Mouse (Mus musculus) embryonic fibroblast, embryonic 13.5 days (primary cell): ENCODE measurements at regions not wholly inside any gene's neighbourhood (a gene's known extent, or its start where the extent isn't known, plus 50 kb on each side); places are given as distances from the start of the nearest gene placed in this dataset.

ENCODE experiments used
- H3K27ac ChIP-seq: 2 replicates; pipeline ENCODE4 v1.5.1; 2012; ENCODE audit warnings: low read length, control low read depth, inconsistent platforms; ENCODE audit not compliant: insufficient read depth
- H3K4me1 ChIP-seq: 2 replicates; pipeline ENCODE4 v1.6.1; 2011; ENCODE audit warnings: low read length; ENCODE audit not compliant: control insufficient read depth, insufficient read depth
- H3K4me3 ChIP-seq: 2 replicates; pipeline ENCODE4 v1.5.1; 2011; ENCODE audit warnings: mild to moderate bottlenecking, control low read depth, low read length; ENCODE audit not compliant: insufficient read depth
- CTCF ChIP-seq: IDR thresholded peaks from 2 replicates; pipeline ENCODE4 v1.5.1; 2011; ENCODE audit warnings: mild to moderate bottlenecking, control low read depth, low read length, moderate library complexity, borderline replicate concordance; ENCODE audit not compliant: insufficient read depth
- POLR2A ChIP-seq: IDR thresholded peaks from 2 replicates; pipeline ENCODE4 v1.6.1; 2011; ENCODE audit warnings: low read depth, mild to moderate bottlenecking, control low read depth, low read length, moderate library complexity

DNA sequence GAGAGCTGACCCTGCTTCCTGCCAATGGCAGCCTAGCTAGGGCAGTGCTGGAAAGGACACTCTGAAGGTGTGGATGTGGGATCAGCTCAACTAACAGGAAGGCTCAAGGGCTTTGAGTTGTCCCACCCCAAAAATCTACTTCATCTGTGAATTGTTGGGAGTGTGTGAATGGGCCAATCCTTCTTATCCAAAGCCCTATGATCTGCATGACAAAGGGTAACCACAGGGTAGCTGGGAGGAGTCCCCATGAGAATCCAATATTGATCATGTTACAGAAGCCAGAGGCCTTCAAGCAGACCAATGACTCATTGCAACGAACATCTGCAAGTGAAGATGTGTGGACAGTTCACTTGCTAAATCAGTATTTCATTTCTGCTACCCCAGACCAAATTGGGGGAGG is 51.1 kb upstream of the Adra1b start:
- Histone ChIP-seq H3K4me3 (no peak overlapping the region), H3K27ac (no peak overlapping the region), H3K4me1 (no peaks in the 10 kb centered on the region)
- TF ChIP-seq CTCF (no peak), POLR2A (no peak)

DNA sequence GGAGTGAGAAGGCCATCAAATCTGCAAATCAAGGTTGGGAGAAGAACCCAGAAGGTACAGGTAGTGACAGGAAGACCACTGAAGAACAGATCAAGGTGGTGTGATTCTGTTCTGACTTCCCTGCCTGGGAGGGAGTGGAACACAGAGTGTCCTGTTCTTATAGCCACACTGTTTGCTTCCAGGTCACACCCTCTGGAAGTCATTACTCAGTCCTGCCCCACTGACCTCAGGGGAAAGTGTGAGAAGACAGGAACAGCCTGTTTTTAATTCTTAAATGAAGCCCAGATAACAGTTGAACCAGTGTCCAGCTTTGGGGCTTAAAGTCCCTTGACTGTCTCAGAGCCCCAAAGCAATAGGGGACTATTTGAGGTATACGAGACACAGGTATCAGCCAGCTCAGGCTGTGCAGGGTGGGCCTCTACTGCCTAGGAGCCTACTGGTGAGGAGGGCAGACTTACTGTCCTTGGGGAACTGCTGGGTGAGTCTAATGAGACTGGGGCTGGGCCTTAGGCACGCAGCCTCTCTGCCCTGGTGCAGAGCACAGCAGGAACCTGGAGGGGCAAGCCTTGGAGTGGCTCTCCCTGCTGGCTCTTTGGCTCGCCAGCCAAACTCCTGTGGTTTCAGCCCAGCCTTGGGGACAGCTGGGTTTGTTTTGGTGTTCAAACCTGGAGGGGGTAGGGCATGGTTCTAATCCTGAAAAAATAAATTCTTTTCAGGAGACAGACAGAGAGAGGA is 57.4 kb upstream of the Adra1b start:
- Histone ChIP-seq H3K4me3 (no peak overlapping the region), H3K4me1 (peaks cover 6% of the 10 kb centered on the region; the same call in 1 of the 2 replicates), H3K27ac (no peak overlapping the region)
- TF ChIP-seq CTCF: no peak
- TF ChIP-seq POLR2A: no peak

DNA sequence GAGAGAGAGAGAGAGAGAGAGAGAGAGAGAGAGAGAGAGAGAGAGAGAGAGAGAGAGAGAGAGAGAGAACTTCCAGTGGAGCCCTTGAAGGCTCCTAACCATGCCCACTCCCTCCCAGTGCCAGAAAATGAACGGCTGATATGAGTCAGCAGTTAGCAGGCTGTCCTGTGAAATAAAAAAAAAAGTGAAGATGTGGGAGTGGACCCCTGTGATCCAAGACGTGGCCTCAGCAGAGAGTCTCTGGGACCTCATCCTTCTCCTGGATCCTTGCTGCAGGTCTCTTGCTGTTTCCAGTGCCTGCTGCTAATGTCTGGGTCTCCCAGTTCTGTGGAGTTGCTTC is 57.9 kb upstream of the Adra1b start:
- Histone ChIP-seq H3K4me3 (no peak overlapping the region), H3K27ac (no peak overlapping the region), H3K4me1 (peaks cover 6% of the 10 kb centered on the region; the same call in 1 of the 2 replicates)
- TF ChIP-seq CTCF (no peak), POLR2A (no peak)

DNA sequence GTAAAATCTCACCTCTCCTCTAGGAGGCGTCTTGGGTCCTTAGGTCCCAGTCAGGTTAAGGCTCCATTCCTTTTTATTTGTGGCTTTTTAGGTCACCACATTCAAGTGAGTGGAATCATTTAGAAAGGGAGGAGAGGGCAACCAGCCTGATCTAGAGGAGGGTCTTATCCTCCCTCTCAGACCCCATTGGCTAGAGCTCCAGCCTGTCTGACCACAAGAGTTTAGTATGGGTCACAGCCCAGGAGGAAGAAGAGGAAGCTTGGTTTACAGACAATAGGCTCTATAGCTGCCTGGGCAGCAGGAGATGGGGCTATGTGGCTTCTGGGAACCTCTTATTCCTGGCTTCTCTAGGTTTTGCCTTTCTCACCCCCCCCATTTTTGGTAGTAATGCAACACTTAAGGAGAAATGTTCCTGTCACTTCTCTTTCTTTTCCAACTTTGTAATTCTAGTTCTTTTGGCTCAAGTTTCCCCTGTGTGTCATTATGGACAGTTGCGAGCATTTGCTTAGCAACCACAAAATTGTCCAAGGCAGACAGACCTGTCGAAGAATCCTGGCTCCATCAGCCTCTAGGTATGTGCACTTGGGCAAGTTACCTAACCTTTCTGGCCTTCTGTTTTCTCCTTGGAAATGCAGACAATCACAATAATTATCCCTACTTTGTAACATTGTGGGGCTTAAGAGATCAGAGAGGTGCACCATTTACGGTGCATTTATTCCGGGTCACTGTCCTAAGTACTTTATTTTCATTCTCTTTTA is 59.5 kb upstream of the Adra1b start:
- peaks cover 8% of the 10 kb centered on the region; the same call in 1 of the 2 replicates for H3K4me1 ChIP-seq
- TF ChIP-seq CTCF: no peak
- no peak overlapping the region for H3K27ac ChIP-seq
- H3K4me3 ChIP-seq: no peak overlapping the region

DNA sequence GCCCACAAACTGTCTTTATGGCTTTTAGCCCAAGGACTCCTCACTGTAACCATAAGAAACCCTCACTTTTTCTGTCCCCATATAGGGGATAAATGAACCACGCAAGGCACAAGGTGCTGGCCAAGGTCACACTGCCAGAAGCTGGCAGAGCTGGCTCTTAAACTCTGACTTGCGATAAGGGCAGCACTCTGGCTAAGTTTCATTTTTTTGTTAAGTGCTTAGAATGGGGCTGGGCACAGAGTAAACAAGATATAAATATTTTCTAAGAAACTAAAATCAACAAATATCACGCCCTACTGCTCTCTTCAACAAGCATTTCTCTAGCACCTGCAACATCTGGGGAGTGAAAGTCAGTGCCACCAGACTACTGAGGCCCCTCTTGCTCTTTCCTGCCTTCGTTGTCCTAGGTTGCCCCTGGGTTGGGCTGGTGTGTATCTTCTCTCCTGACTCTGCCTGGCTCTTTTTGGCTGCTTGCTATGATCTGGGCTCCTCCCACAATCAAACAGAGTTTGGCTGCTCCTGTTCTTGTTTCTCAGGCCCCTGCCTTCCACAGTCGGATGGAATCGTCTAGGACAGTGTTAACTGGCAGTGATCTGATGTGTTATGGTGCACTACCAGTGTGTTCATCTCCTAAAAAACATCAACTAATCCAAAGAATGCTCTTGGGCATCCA is 60.5 kb upstream of the Adra1b start:
- Histone ChIP-seq H3K4me3 (no peak overlapping the region), H3K27ac (no peak overlapping the region), H3K4me1 (peaks cover 8% of the 10 kb centered on the region; the same call in 1 of the 2 replicates)
- TF ChIP-seq CTCF (no peak), POLR2A (no peak)

DNA sequence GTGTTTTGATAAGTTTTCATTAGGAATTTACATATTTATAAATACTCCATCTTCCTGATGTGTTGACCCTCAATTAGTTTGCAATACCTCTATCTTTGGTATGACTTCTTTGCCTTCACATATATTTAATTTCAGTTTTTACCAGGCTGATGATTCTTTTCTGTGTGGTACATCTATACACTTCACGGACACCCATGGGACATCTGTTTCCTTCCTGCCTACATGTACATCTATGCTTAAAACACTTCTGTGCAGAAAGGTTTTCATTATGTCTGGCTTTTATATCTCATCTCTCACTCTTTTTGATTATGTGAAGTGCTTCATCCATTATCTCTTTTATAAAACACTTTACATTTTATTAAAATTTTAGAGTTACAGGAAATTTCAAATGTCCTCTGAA is 66.8 kb upstream of the Adra1b start:
- H3K4me1 ChIP-seq: peaks cover 2% of the 10 kb centered on the region; the same call in 1 of the 2 replicates
- no peak for TF ChIP-seq POLR2A
- no peak for TF ChIP-seq CTCF

DNA sequence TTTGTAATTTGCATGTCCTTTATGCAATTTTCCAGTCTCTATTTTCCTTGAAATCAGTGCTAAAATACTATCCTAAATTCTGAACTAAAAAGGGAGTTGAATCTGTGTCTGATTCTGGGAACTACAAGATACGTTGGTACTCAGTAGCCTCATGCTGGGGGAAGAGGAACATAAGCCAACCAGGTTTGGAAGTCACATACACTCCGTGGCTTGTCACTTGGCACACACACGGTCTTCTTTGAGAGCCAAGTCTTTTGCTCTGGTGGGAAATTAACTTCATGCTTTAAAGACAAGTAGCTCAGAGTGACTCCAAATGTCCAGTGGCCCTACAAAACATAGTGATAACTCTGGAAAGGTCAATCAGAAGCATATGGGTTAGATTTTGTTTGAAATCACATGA is 70.9 kb upstream of the Adra1b start:
- Histone ChIP-seq H3K4me1 (no peaks in the 10 kb centered on the region), H3K4me3 (no peak overlapping the region), H3K27ac (no peak overlapping the region)
- TF ChIP-seq CTCF (no peak), POLR2A (no peak)

More for the DNA sequence above, 66.8 kb upstream of the Adra1b start:
- no peak overlapping the region for H3K27ac ChIP-seq
- H3K4me3 ChIP-seq: no peak overlapping the region

DNA sequence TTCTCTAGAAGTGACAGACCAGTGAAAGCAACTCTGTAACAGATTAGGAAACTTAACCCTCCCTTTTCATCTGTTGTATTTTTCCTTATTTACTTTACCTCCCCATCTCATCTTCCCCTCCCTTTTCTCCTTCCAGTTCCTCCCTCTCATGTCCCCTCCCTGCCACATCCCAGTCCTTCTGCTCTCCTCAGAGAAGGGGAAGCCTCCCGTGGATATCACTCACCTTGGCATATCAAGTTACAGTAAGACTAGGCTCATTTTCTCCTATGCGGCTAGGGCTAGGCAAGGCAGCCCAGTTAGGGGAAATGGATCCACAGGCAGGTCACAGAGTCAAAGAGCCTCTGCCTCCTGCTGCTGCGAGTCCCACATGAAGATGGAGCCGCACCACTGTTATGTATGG is 75.0 kb upstream of the Adra1b start:
- no peaks in the 10 kb centered on the region for H3K4me1 ChIP-seq
- no peak overlapping the region for H3K4me3 ChIP-seq
- H3K27ac ChIP-seq: no peak overlapping the region
- TF ChIP-seq CTCF (no peak), POLR2A (no peak)

DNA sequence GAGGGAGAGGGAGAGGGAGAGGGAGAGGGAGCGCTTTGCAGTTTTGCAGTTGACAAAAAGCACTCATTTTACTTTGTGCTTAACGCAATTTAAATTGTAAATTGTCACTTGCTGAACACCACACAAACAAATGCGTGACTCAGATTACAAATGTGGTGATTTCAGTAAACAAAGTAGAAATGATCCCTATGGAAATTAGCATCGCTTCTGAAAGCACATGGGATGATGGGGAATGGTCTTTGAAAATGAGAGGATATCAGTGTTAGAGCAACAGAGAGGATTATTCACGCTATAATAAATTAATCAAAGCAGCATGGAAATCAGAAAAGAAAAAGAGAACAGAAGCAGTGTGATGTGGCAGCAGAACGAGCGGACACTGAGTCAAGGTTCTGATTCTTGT is 78.4 kb upstream of the Adra1b start:
- Histone ChIP-seq H3K4me3 (no peak overlapping the region), H3K27ac (no peak overlapping the region), H3K4me1 (no peaks in the 10 kb centered on the region)
- no peak for TF ChIP-seq POLR2A
- TF ChIP-seq CTCF: no peak

DNA sequence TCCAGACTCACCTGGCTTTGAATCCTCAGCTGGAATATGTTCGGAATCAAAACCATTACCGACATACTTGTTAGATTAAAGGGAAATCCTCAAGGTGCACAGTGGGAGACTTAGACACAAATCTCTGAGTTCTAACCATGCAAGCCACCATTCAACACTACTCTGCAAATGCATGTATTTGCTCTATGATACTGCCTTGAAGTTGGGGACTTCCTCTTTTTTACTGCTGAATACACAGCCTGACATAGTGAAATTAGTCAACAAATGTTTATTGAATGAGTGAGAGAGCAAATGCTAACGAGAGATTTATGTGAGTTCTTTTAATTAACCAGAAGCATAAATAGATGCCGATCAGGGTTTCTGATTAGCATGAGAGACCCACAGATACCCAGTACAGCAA is 79.4 kb upstream of the Adra1b start:
- Histone ChIP-seq H3K4me1 (no peaks in the 10 kb centered on the region), H3K4me3 (no peak overlapping the region), H3K27ac (no peak overlapping the region)
- TF ChIP-seq CTCF (no peak), POLR2A (no peak)
